Mouse (Mus musculus): Measurements from ENCODE around the gene R3hdm1. TPM values are rescaled to one million over a fixed set of nuclear protein-coding genes. Genes with fewer than 3 reads are reported as not detected.
"Not testable (repeated sequence)": the region's sequence is repeated elsewhere in the genome, so short reads cannot be mapped to it uniquely, and the experiment has no call there.

R3hdm1 gene
- polyA plus RNA-seq, 1 experiment: 32.6 TPM

DNA sequence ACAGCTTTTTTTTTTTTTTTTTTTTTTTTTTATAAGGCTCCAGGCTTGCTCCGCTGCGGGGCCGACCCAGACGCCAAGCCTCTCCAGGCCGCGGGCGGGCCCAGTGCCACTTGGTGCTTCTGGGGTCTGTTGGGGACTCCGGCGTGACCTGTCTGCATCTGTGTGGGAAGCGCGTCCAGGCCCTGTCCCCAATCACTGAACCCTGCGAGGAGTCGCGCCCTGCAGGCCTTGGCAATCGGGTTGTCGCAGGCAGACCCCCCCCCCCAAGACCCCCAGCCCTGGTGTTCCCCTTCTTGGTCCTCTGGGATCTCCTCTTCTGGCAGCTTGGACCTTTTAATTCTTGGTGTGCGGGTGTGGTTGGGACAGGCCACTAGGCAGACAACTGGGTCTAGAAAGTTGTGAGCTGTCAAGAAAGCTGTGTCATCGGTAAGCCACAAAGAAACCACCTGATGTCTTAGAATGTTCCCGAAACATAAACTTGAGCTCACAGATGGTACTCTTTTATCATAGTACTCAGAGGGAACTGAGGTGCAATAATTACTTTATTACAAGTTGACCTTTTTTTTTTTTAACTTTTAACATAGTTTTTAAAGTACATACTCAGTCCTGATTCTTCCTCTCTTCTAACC, 141.7 kb downstream of the R3hdm1 start:
- peaks cover 6% of the 10 kb centered on the region for H3K36me3 ChIP-seq (ENCODE audit: control insufficient read depth, insufficient read depth)
- no peaks in the 10 kb centered on the region for H3K27me3 ChIP-seq (ENCODE audit: control insufficient read depth, insufficient read depth, insufficient read length)
- peaks cover 51% of the 10 kb centered on the region for H3K79me2 ChIP-seq (ENCODE audit: control insufficient read depth, insufficient read depth)
- peak overlapping the region; percentile 85 for H3K4me3 ChIP-seq
- no peak for TF ChIP-seq SRF (IDR thresholded peaks at IDR 0.05; ENCODE audit: control insufficient read depth, insufficient read length, low read depth)
- TF ChIP-seq TCF12 (IDR thresholded peaks at IDR 0.05; ENCODE audit: insufficient read depth, poor library complexity, severe bottlenecking): no peak
- H3K4me2 ChIP-seq (ENCODE audit: low read depth): peak overlapping the region; percentile 78
- peak overlapping the region; percentile 85 for H3ac ChIP-seq (ENCODE audit: control insufficient read depth, insufficient read length)

- H3ac ChIP-seq (ENCODE audit: control insufficient read depth, insufficient read length); H3K79me2 ChIP-seq (ENCODE audit: control insufficient read depth, insufficient read depth); H3K27me3 ChIP-seq (ENCODE audit: control insufficient read depth, insufficient read depth, insufficient read length); H3K4me3 ChIP-seq; H3K4me2 ChIP-seq (ENCODE audit: low read depth): not testable (repeated sequence)
- peaks cover 62% of the 10 kb centered on the region for H3K36me3 ChIP-seq (ENCODE audit: control insufficient read depth, insufficient read depth)
Measured at GRCm38 (mm10) chr1:128267061-128267460, 164.0 kb downstream of the R3hdm1 start.

- H3K4me2 ChIP-seq (ENCODE audit: low read depth): no peak overlapping the region
- H3K4me3 ChIP-seq: no peak overlapping the region
- TF ChIP-seq POLR2A (IDR thresholded peaks at IDR 0.05; ENCODE audit: insufficient read length, low read depth) (no peak), REST (IDR thresholded peaks at IDR 0.05; ENCODE audit: insufficient read depth, insufficient read length) (no peak), USF1 (IDR thresholded peaks at IDR 0.05; ENCODE audit: low read depth) (no peak), POLR2AphosphoS2 (IDR thresholded peaks at IDR 0.05; ENCODE audit: insufficient read length, low read depth) (no peak), TCF3 (IDR thresholded peaks at IDR 0.05; ENCODE audit: insufficient read length, low read depth) (no peak), E2F4 (IDR thresholded peaks at IDR 0.05; ENCODE audit: insufficient read depth) (no peak), CEBPB (IDR thresholded peaks at IDR 0.05; ENCODE audit: insufficient read depth, poor library complexity, severe bottlenecking) (no peak), SRF (IDR thresholded peaks at IDR 0.05; ENCODE audit: control insufficient read depth, insufficient read length, low read depth) (no peak), MYOG (IDR thresholded peaks at IDR 0.05; ENCODE audit: control insufficient read depth in 1 of 3, insufficient read depth in 1 of 3, insufficient read length in 2 of 3, low read depth in 2 of 3) (no peak), MYOD1 (IDR thresholded peaks at IDR 0.05; ENCODE audit: control insufficient read depth in 1 of 3, insufficient read length in 2 of 3, low read depth in 2 of 3) (no peak), MAX (IDR thresholded peaks at IDR 0.05; ENCODE audit: low read depth) (no peak), TCF12 (IDR thresholded peaks at IDR 0.05; ENCODE audit: insufficient read depth, poor library complexity, severe bottlenecking) (no peak)
- H3ac ChIP-seq (ENCODE audit: control insufficient read depth, insufficient read length): no peak overlapping the region
- no peaks in the 10 kb centered on the region for H3K27me3 ChIP-seq (ENCODE audit: control insufficient read depth, insufficient read depth, insufficient read length)
- no peaks in the 10 kb centered on the region for H3K79me2 ChIP-seq (ENCODE audit: control insufficient read depth, insufficient read depth)
- H3K36me3 ChIP-seq (ENCODE audit: control insufficient read depth, insufficient read depth): peaks cover 80% of the 10 kb centered on the region
Measured at GRCm38 (mm10) chr1:128270731-128271130, 167.6 kb downstream of the R3hdm1 start.

GRCm38 (mm10) chr1:128275908-128276307, 172.8 kb downstream of the R3hdm1 start:
- no peak for TF ChIP-seq CEBPB (IDR thresholded peaks at IDR 0.05; ENCODE audit: insufficient read depth, poor library complexity, severe bottlenecking)
- TF ChIP-seq USF1 (IDR thresholded peaks at IDR 0.05; ENCODE audit: low read depth): no peak
- no peaks in the 10 kb centered on the region for H3K79me2 ChIP-seq (ENCODE audit: control insufficient read depth, insufficient read depth)

GRCm38 (mm10) chr1:128278563-128278962, 175.5 kb downstream of the R3hdm1 start:
- Histone ChIP-seq H3ac (ENCODE audit: control insufficient read depth, insufficient read length) (no peak overlapping the region), H3K4me2 (ENCODE audit: low read depth) (no peak overlapping the region), H3K4me3 (no peak overlapping the region), H3K36me3 (ENCODE audit: control insufficient read depth, insufficient read depth) (peaks cover 64% of the 10 kb centered on the region), H3K27me3 (ENCODE audit: control insufficient read depth, insufficient read depth, insufficient read length) (no peaks in the 10 kb centered on the region), H3K79me2 (ENCODE audit: control insufficient read depth, insufficient read depth) (no peaks in the 10 kb centered on the region)
- TF ChIP-seq USF1 (IDR thresholded peaks at IDR 0.05; ENCODE audit: low read depth): no peak
- TF ChIP-seq SRF (IDR thresholded peaks at IDR 0.05; ENCODE audit: control insufficient read depth, insufficient read length, low read depth): no peak

More at GRCm38 (mm10) chr1:128275908-128276307, 172.8 kb downstream of the R3hdm1 start:
- Histone ChIP-seq H3K36me3 (ENCODE audit: control insufficient read depth, insufficient read depth) (peaks cover 86% of the 10 kb centered on the region), H3ac (ENCODE audit: control insufficient read depth, insufficient read length) (no peak overlapping the region), H3K27me3 (ENCODE audit: control insufficient read depth, insufficient read depth, insufficient read length) (no peaks in the 10 kb centered on the region), H3K4me2 (ENCODE audit: low read depth) (no peak overlapping the region), H3K4me3 (no peak overlapping the region)

DNA sequence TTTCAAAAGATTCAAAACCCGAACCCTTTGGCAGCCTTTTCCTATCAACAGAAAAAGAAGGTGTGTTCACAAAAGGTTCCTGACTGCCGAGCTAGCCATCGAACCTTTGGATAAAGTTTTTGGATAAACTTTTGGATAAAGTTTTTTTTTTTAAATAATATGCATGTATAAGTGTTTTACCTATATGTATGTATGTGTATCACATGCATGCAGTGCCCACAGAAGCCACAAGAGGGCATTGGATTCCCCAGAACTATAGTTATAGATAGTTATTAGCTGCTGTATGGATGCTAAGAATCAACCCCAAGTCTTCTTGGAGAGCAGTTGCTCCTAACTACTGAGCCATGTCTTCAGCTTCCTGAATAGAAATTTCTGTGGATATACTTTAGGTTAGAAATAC, 178.7 kb downstream of the R3hdm1 start:
- Histone ChIP-seq H3K4me3 (no peak overlapping the region), H3K36me3 (ENCODE audit: control insufficient read depth, insufficient read depth) (peaks cover 35% of the 10 kb centered on the region), H3K79me2 (ENCODE audit: control insufficient read depth, insufficient read depth) (no peaks in the 10 kb centered on the region), H3K4me2 (ENCODE audit: low read depth) (no peak overlapping the region), H3K27me3 (ENCODE audit: control insufficient read depth, insufficient read depth, insufficient read length) (no peaks in the 10 kb centered on the region), H3ac (ENCODE audit: control insufficient read depth, insufficient read length) (no peak overlapping the region)
- TF ChIP-seq E2F4 (IDR thresholded peaks at IDR 0.05; ENCODE audit: insufficient read depth) (no peak), POLR2AphosphoS2 (IDR thresholded peaks at IDR 0.05; ENCODE audit: insufficient read length, low read depth) (no peak), TCF3 (IDR thresholded peaks at IDR 0.05; ENCODE audit: insufficient read length, low read depth) (no peak), MYOD1 (IDR thresholded peaks at IDR 0.05; ENCODE audit: control insufficient read depth in 1 of 3, insufficient read length in 2 of 3, low read depth in 2 of 3) (no peak), POLR2A (IDR thresholded peaks at IDR 0.05; ENCODE audit: insufficient read length, low read depth) (no peak), MYOG (IDR thresholded peaks at IDR 0.05; ENCODE audit: control insufficient read depth in 1 of 3, insufficient read depth in 1 of 3, insufficient read length in 2 of 3, low read depth in 2 of 3) (no peak), USF1 (IDR thresholded peaks at IDR 0.05; ENCODE audit: low read depth) (no peak), SRF (IDR thresholded peaks at IDR 0.05; ENCODE audit: control insufficient read depth, insufficient read length, low read depth) (no peak)

All from myocyte (in vitro differentiated cells).